Mouse (Mus musculus) lung, postnatal 0 days (tissue): ENCODE measurements at regions not wholly inside any gene's neighbourhood (a gene's known extent, or its start where the extent isn't known, plus 50 kb on each side); places are given as distances from the start of the nearest gene placed in this dataset.

Source experiments
- CTCF ChIP-seq: IDR thresholded peaks from 2 replicates; pipeline ENCODE4 v1.5.1; 2016; ENCODE audit warnings: antibody characterized with exemption, mild to moderate bottlenecking
- EP300 ChIP-seq: IDR thresholded peaks from 2 replicates; pipeline ENCODE4 v1.6.1; 2016; ENCODE audit warnings: antibody characterized with exemption, mild to moderate bottlenecking, control low read depth

DNA sequence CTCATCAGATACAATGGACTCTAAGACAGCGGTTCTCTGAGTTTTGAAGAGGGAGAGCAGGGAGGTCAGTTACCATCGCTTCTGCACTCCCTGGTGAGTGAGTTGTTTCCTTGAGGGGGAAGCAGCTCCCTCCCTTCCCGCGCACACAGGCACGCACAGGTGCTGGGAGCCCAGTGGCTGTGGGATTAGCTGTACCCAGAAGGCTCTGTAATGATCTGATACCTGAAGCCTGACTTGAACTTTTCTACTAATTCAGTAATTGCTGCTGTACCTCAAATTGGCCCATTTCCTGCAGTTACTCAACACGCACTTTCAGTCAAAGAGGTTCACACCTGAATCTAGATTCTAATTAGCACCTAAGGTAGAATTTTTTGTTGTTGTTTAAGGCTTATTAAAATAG, 158.6 kb downstream of the Sox2 start:
- TF ChIP-seq CTCF (no peak), EP300 (no peak)
